Mouse (Mus musculus): ENCODE measurements around the gene Gm4707.

GRCm38 (mm10) chr17:71479381-71479901 lies 19.7 kb upstream of the Gm4707 start:
- TF ChIP-seq CTCF (IDR thresholded peaks at IDR 0.05; ENCODE audit: insufficient read depth, low read depth, low read length) (no peak), POLR2A (IDR thresholded peaks at IDR 0.05; ENCODE audit: insufficient read depth, low read depth, low read length) (no peak)
